Mouse (Mus musculus) neural tube, embryonic 15.5 days (tissue): ENCODE results near the gene Cacnb4. TPM values are rescaled to one million over a fixed set of nuclear protein-coding genes. Genes with fewer than 3 reads are reported as not detected.

Experiments used
- ATAC-seq: fragments of 200-750 bp; cut with Nextera tagmentation; 2 replicates; pipeline ENCODE4 v1.8.0; 2017; ENCODE audit warnings: mild to moderate bottlenecking, moderate TSS enrichment, moderate library complexity; ENCODE audit not compliant: low FRiP score
- H3K27ac ChIP-seq: fragments of 300-500 bp; sonication (generic); replicated peaks from 2 replicates; pipeline ENCODE4 v1.5.1; 2015; ENCODE audit warnings: mild to moderate bottlenecking, inconsistent platforms
- H3K27me3 ChIP-seq: fragments of 300-500 bp; sonication (generic); replicated peaks from 2 replicates; pipeline ENCODE4 v1.6.1; 2015; ENCODE audit warnings: inconsistent platforms
- H3K36me3 ChIP-seq: fragments of 300-500 bp; sonication (generic); 2 replicates; pipeline ENCODE4 v1.6.1; 2015; ENCODE audit warnings: inconsistent platforms
- H3K4me1 ChIP-seq: fragments of 300-500 bp; sonication (generic); 2 replicates; pipeline ENCODE4 v1.6.1; 2015; ENCODE audit warnings: inconsistent platforms
- H3K4me2 ChIP-seq: fragments of 300-500 bp; sonication (generic); 2 replicates; pipeline ENCODE4 v1.6.1; 2015; ENCODE audit warnings: inconsistent platforms, mild to moderate bottlenecking, moderate library complexity
- H3K4me3 ChIP-seq: fragments of 300-500 bp; sonication (generic); replicated peaks from 2 replicates; pipeline ENCODE4 v1.5.1; 2015; ENCODE audit warnings: mild to moderate bottlenecking, inconsistent platforms
- H3K9ac ChIP-seq: fragments of 300-500 bp; sonication (generic); replicated peaks from 2 replicates; pipeline ENCODE4 v1.6.1; 2015; ENCODE audit warnings: mild to moderate bottlenecking, inconsistent platforms
- H3K9me3 ChIP-seq: fragments of 300-500 bp; sonication (generic); replicated peaks from 2 replicates; pipeline ENCODE4 v1.6.1; 2016; ENCODE audit warnings: inconsistent platforms
- WGBS: fragments of 180-500 bp; shearing (Covaris S2); methylation state at CpG from one replicate; pipeline ENCODE4 v1.1.7; 2015; ENCODE audit warnings: mixed read lengths; 5-methylcytosine and 5-hydroxymethylcytosine counted together
- polyA plus RNA-seq: library from polyadenylated mRNA; unstranded; fragments of >200 nt; fragmentation: Nextera tagmentation; extraction: Ambion mirVana; gene quantifications from 2 replicates; pipeline ENCODE4 v1.2.1, GENCODE M21; 2015

Cacnb4 gene
- polyA plus RNA-seq, 1 experiment from 2014 or later = 14.7 TPM

DNA sequence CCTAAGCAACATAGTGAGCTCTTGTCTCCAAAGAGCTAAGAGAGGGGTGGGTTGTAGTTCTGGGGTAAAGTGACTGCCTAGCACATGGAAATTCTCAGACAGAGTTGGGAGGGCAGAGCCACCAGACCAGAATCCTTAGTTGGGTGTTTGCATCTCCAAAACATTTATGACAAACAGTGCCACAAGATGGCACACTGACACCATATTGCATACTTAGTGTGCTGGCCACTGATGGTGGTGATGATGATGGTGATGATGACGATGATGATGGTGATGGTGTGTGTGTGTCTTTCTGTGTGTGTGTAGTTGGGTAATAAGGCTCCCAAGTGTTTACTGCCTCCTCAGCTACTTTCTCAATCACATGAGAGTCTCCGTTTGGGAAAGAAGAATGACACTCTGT lies 54.0 kb downstream of the Cacnb4 start:
- ATAC-seq = no peak
- H3K9ac ChIP-seq = no peak overlapping the region
- no peaks in the 10 kb centered on the region for H3K9me3 ChIP-seq
- no peak overlapping the region for H3K27ac ChIP-seq
- WGBS = 67% methylated on average over 2 of the region's 2 CpGs
- no peak overlapping the region for H3K4me2 ChIP-seq
- H3K4me1 ChIP-seq = peaks cover 9% of the 10 kb centered on the region
- H3K27me3 ChIP-seq = no peaks in the 10 kb centered on the region
- H3K4me3 ChIP-seq = no peak overlapping the region
- H3K36me3 ChIP-seq = no peaks in the 10 kb centered on the region

GRCm38 (mm10) chr2:52619406-52619974 lies 57.1 kb downstream of the Cacnb4 start:
- H3K4me1 ChIP-seq = peaks cover 9% of the 10 kb centered on the region
- H3K9me3 ChIP-seq = no peaks in the 10 kb centered on the region
- peak overlapping the region; percentile 17; the same call in 1 of the 2 replicates for H3K4me2 ChIP-seq
- no peak overlapping the region for H3K9ac ChIP-seq
- WGBS = 69% methylated on average over 17 of the region's 17 CpGs
- no peaks in the 10 kb centered on the region for H3K36me3 ChIP-seq
- H3K27me3 ChIP-seq = no peaks in the 10 kb centered on the region
- H3K4me3 ChIP-seq = no peak overlapping the region
- H3K27ac ChIP-seq = no peak overlapping the region
- no peak for ATAC-seq

DNA sequence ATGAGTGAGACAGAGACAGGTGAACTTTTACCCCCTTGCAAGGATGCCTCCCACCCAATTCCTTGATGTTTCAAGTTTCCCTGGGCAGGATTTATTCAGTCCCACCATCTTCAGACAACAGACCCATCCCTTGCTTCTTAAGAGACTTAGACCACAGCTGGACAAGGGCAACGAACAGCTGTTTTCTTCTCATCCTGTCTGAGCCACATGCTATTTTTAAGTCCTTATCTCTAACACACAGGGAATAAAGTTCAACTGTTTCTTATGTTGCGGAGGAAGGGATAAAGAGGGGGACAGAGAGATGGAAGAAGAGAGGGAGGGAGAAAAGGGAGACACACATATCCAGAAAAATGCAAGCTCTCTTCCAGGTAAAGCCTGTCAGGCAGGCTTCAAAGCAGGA lies 57.8 kb downstream of the Cacnb4 start:
- 90% methylated on average over 2 of the region's 2 CpGs for WGBS
- H3K9me3 ChIP-seq = no peaks in the 10 kb centered on the region
- H3K4me1 ChIP-seq = peaks cover 5% of the 10 kb centered on the region
- no peak for ATAC-seq
- H3K36me3 ChIP-seq = no peaks in the 10 kb centered on the region
- H3K4me2 ChIP-seq = no peak overlapping the region
- no peak overlapping the region for H3K4me3 ChIP-seq
- no peaks in the 10 kb centered on the region for H3K27me3 ChIP-seq
- no peak overlapping the region for H3K9ac ChIP-seq
- H3K27ac ChIP-seq = no peak overlapping the region

DNA sequence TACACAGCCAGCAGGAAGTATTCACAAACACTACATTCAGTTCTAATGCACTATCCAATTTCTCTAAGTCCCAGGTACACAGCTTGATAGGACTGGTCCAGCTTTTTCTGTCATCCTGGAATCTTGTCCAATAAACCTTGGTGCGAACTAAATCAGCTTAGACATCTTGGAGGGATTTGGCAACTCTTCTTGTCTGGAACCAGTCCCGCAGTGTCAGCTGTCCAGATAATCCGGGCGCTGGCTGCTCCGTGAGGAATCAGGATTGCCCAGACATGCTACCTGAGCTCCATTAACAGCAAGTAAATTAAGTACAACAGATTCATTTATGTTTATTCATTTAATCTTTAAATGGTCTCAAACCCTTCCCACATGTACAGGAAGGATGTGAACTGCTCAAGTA lies 61.2 kb downstream of the Cacnb4 start:
- no peak for ATAC-seq
- Histone ChIP-seq H3K4me3 (no peak overlapping the region), H3K36me3 (no peaks in the 10 kb centered on the region), H3K27me3 (no peaks in the 10 kb centered on the region), H3K4me2 (no peak overlapping the region), H3K9ac (no peak overlapping the region), H3K4me1 (no peaks in the 10 kb centered on the region), H3K9me3 (no peaks in the 10 kb centered on the region), H3K27ac (no peak overlapping the region)
- 87% methylated on average over 5 of the region's 5 CpGs for WGBS

DNA sequence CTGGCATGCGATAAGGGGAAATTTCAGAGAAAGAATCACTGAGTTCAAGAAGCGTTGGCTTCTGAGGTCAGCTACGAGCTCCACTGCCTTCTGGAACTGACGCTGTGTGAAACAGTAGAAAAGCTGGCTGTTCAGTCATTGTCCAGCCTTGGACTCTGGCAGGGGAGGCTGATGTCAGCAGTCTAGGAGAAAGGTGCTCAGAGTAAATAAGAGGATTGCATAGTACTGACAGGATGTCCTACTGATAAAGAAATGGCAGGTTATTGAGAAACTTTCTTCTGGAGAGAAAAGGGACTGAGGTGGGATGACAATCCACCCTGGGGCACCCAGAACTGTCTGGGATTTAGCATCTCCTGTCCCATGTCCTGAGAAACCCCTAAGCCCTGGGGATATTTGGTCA lies 62.7 kb downstream of the Cacnb4 start:
- Histone ChIP-seq H3K4me3 (no peak overlapping the region), H3K4me1 (no peaks in the 10 kb centered on the region), H3K4me2 (no peak overlapping the region), H3K9ac (no peak overlapping the region), H3K9me3 (no peaks in the 10 kb centered on the region), H3K36me3 (no peaks in the 10 kb centered on the region), H3K27ac (no peak overlapping the region), H3K27me3 (no peaks in the 10 kb centered on the region)
- WGBS = 94% methylated on average over 4 of the region's 4 CpGs
- ATAC-seq = no peak

DNA sequence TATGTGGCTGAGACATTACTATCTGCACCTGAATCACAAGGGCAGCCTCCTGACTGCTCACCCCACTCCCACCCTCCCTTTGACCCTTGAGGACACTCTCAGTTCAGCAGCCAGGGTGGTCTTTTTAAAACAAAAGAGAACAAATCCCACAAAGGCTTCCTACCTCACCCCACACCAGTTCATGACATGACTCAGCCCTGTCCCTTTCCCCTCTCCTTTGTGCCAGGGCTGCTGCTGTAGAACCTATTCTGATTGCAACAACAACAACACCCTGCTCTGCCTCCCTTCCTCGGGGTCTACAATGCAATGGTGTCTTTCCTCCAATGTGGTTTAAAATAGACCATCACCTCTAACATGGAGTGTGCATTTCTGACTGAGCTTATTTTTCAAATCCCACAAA lies 67.1 kb downstream of the Cacnb4 start:
- ATAC-seq = no peak
- Histone ChIP-seq H3K27ac (no peak overlapping the region), H3K4me2 (no peak overlapping the region), H3K9me3 (no peaks in the 10 kb centered on the region), H3K4me1 (no peaks in the 10 kb centered on the region), H3K36me3 (no peaks in the 10 kb centered on the region), H3K9ac (no peak overlapping the region), H3K27me3 (no peaks in the 10 kb centered on the region), H3K4me3 (no peak overlapping the region)
- WGBS = 42% methylated on average over 1 of the region's 1 CpGs

DNA sequence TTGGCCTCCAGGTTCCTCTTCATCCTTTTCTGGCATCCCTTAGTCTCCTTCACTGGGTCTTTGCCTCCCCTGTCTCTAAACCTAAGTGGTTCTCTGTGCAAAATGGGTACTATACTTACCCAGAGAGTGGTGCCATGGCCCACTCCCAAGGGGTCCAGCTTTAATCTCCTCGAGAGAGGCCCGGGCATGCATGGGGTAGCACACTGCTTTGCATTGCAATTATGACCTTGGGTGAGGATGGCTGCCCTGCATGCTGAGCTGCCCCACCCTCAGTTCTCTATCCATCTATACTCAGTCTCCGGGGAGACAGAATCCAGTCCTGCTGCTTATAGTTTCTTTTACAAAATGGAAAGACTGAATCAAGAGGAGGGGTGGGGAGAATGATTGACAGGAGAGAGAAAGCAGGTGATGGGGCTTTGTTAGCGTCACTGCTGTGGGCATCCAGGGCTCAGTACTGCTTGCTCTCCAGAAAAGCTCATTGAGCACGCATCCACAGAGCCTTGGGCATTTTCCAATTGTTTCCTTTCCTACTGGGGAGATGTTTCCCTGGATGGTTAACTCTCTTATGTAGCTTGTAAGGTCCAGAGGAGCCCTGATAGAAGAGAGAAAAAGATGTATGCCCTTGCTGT lies 68.7 kb downstream of the Cacnb4 start:
- H3K4me1 ChIP-seq = no peaks in the 10 kb centered on the region
- no peaks in the 10 kb centered on the region for H3K9me3 ChIP-seq
- H3K9ac ChIP-seq = no peak overlapping the region
- ATAC-seq = 0 out of 2 replicates have a peak, but pooled peaks have one; percentile 15
- no peaks in the 10 kb centered on the region for H3K27me3 ChIP-seq
- no peak overlapping the region for H3K27ac ChIP-seq
- no peak overlapping the region for H3K4me2 ChIP-seq
- 63% methylated on average over 5 of the region's 5 CpGs for WGBS
- no peaks in the 10 kb centered on the region for H3K36me3 ChIP-seq
- no peak overlapping the region for H3K4me3 ChIP-seq

DNA sequence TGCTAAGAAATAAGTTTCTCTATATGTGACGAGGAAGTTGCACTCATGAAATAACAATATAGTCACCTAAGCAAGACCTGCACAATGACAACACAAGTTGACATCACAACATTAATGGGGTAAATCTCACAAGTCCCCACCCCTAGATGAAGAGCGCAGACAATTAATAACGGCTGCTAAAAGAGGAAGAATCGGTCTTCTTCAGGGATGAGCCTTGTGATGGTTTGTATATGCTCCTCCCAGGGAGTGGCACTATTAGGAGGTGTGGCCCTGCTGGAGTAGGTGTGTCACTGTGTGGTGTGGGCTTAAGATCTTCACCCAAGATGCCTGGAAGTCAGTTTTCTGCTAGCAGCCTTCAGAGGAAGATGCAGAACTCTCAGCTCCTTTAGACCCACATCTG lies 70.3 kb downstream of the Cacnb4 start:
- no peak overlapping the region for H3K4me2 ChIP-seq
- ATAC-seq = no peak
- H3K4me3 ChIP-seq = no peak overlapping the region
- no peaks in the 10 kb centered on the region for H3K4me1 ChIP-seq
- H3K36me3 ChIP-seq = no peaks in the 10 kb centered on the region
- H3K9me3 ChIP-seq = no peaks in the 10 kb centered on the region
- H3K27ac ChIP-seq = no peak overlapping the region
- WGBS = 92% methylated on average over 4 of the region's 4 CpGs
- no peaks in the 10 kb centered on the region for H3K27me3 ChIP-seq
- no peak overlapping the region for H3K9ac ChIP-seq

GRCm38 (mm10) chr2:52605321-52605720 lies 71.3 kb downstream of the Cacnb4 start:
- Histone ChIP-seq H3K9me3 (no peaks in the 10 kb centered on the region), H3K27ac (no peak overlapping the region), H3K4me3 (no peak overlapping the region), H3K36me3 (no peaks in the 10 kb centered on the region), H3K4me1 (no peaks in the 10 kb centered on the region), H3K27me3 (no peaks in the 10 kb centered on the region), H3K9ac (no peak overlapping the region), H3K4me2 (no peak overlapping the region)
- 27% methylated on average over 4 of the region's 4 CpGs for WGBS
- peak; percentile 66; the same call in 1 of the 2 replicates for ATAC-seq

DNA sequence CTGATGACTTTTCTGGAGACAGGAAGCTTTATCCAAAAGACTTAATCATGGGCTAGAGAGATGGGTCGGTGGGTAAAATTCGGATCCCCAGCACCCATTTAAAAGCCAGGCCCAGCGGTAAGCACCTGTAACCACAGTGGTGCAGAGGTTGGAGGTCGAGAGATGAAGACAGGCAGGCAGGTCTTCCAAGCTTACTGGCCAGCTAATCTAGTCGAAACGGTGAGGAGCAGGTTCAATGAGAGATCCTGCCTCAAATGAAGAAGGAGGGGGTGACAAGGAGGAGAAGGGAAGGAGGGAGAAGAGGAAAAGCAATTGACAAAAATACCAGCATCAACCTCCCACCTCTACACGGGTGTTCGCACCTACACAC lies 72.0 kb downstream of the Cacnb4 start:
- H3K4me3 ChIP-seq = no peak overlapping the region
- ATAC-seq = no peak

DNA sequence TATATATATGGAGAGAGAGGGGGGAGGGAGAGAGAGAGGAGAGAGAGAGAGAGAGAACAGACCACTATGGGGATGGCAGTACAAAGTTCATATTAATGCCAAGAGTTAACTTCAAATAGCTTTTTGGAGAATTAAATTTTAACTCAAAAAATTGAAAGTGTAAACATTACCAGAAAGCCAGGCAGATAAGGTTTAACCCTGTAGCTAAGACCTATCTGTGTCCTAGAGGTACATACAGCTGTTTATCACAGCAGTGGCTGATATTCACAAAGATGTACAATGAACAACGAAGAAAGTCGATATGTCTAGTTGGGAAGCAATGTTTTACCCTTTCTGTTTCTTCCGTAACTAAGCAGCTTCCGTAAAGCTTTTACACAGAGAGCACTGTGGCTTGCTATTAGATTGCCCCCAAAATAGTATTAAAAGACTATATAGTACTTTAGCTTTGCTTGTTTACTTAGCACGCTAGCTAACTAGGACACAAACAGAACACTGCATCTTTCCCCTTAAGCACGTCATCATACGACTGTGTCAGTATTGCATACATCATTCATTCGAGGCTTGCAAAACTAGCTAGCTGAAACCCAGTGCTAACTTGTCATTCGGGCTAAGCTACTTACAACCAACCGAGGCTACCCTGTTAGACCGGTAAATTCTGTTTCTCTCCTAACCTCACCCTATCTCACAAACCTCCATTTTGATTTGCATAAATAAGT lies 72.5 kb downstream of the Cacnb4 start:
- no peaks in the 10 kb centered on the region for H3K27me3 ChIP-seq
- no peak overlapping the region for H3K4me3 ChIP-seq
- H3K27ac ChIP-seq = no peak overlapping the region
- 91% methylated on average over 11 of the region's 11 CpGs for WGBS
- no peak overlapping the region for H3K4me2 ChIP-seq
- no peaks in the 10 kb centered on the region for H3K36me3 ChIP-seq
- no peak overlapping the region for H3K9ac ChIP-seq
- no peaks in the 10 kb centered on the region for H3K9me3 ChIP-seq
- H3K4me1 ChIP-seq = no peaks in the 10 kb centered on the region
- ATAC-seq = no peak

More for the DNA sequence above, 72.0 kb downstream of the Cacnb4 start:
- no peaks in the 10 kb centered on the region for H3K4me1 ChIP-seq
- H3K27ac ChIP-seq = no peak overlapping the region
- WGBS = 85% methylated on average over 8 of the region's 8 CpGs
- H3K4me2 ChIP-seq = no peak overlapping the region
- H3K9me3 ChIP-seq = no peaks in the 10 kb centered on the region
- H3K27me3 ChIP-seq = no peaks in the 10 kb centered on the region
- no peaks in the 10 kb centered on the region for H3K36me3 ChIP-seq
- H3K9ac ChIP-seq = no peak overlapping the region

DNA sequence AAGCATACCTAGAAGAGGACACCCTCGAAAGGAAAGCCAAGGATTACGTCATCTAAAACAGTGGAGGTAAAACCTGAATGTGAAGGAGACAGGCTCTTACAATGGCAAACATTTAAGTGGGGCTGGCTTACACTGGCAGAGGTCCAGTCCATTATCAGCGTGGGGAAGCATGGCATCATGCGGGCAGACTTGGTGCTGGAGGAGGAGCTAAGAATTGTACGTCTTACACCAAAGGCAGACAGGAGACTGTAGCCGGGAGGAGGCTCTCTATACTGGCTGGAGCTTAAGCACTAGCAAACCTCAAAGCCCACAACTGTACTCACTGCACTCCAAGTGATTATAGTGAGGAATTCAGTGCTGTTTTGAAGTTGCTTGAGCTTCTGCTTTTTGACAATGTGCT lies 73.2 kb downstream of the Cacnb4 start:
- ATAC-seq = no peak
- H3K9ac ChIP-seq = no peak overlapping the region
- H3K4me1 ChIP-seq = no peaks in the 10 kb centered on the region
- no peaks in the 10 kb centered on the region for H3K9me3 ChIP-seq
- H3K27ac ChIP-seq = no peak overlapping the region
- no peak overlapping the region for H3K4me3 ChIP-seq
- H3K27me3 ChIP-seq = no peaks in the 10 kb centered on the region
- H3K36me3 ChIP-seq = no peaks in the 10 kb centered on the region
- H3K4me2 ChIP-seq = no peak overlapping the region
- 77% methylated on average over 6 of the region's 6 CpGs for WGBS
